Mouse (Mus musculus) forelimb bud, embryonic 11.5 days (tissue): ENCODE measurements around the gene Iqsec3.

Experiments used
- DNase-seq: peaks from one replicate; pipeline ENCODE4 v3.0.0-alpha.2; 2012; ENCODE audit warnings: low read depth, low spot score

Iqsec3 gene

GRCm38 (mm10) chr6:121366537-121366936 is 106.9 kb downstream of the Iqsec3 start:
- DNase-seq: peak; percentile 26

- no peak for DNase-seq
Measured at GRCm38 (mm10) chr6:121363956-121364355, 109.5 kb downstream of the Iqsec3 start.

- no peak for DNase-seq
Measured at GRCm38 (mm10) chr6:121363061-121363460, 110.4 kb downstream of the Iqsec3 start.

GRCm38 (mm10) chr6:121357232-121357631 is 116.2 kb downstream of the Iqsec3 start:
- DNase-seq: no peak

- DNase-seq: no peak
Measured at GRCm38 (mm10) chr6:121356041-121356440, 117.4 kb downstream of the Iqsec3 start.

GRCm38 (mm10) chr6:121352276-121352675 is 121.2 kb downstream of the Iqsec3 start:
- no peak for DNase-seq

- peak; percentile 47 for DNase-seq
Measured at GRCm38 (mm10) chr6:121346428-121346827, 127.0 kb downstream of the Iqsec3 start.

- DNase-seq: no peak
Measured at GRCm38 (mm10) chr6:121344329-121344728, 129.1 kb downstream of the Iqsec3 start.

- no peak for DNase-seq
Measured at GRCm38 (mm10) chr6:121343771-121344123, 129.7 kb downstream of the Iqsec3 start.

GRCm38 (mm10) chr6:121343026-121343770 is 130.3 kb downstream of the Iqsec3 start, which contains the start of gene Slc6a12:
TSS of gene Slc6a12 (plus strand) at chr6:121343076.
- no peak for DNase-seq

GRCm38 (mm10) chr6:121341650-121342049 is 131.8 kb downstream of the Iqsec3 start:
- no peak for DNase-seq

- no peak for DNase-seq
Measured at GRCm38 (mm10) chr6:121338519-121338896, 135.0 kb downstream of the Iqsec3 start.

GRCm38 (mm10) chr6:121337770-121338518 is 135.5 kb downstream of the Iqsec3 start:
- peak; percentile 83 for DNase-seq

- no peak for DNase-seq
Measured at GRCm38 (mm10) chr6:121337229-121337628, 136.2 kb downstream of the Iqsec3 start.

- no peak for DNase-seq
Measured at GRCm38 (mm10) chr6:121336558-121336957, 136.9 kb downstream of the Iqsec3 start.

- no peak for DNase-seq
Measured at GRCm38 (mm10) chr6:121335841-121336240, 137.6 kb downstream of the Iqsec3 start.

GRCm38 (mm10) chr6:121329848-121330508 is 143.5 kb downstream of the Iqsec3 start:
- DNase-seq: peak; percentile 57

GRCm38 (mm10) chr6:121328417-121328884 is 145.0 kb downstream of the Iqsec3 start:
- no peak for DNase-seq

- no peak for DNase-seq
Measured at GRCm38 (mm10) chr6:121326486-121327069, 146.9 kb downstream of the Iqsec3 start.

GRCm38 (mm10) chr6:121325740-121326139 is 147.7 kb downstream of the Iqsec3 start:
- no peak for DNase-seq

GRCm38 (mm10) chr6:121325298-121325697 is 148.2 kb downstream of the Iqsec3 start:
- DNase-seq: no peak
